In genomic region chr2:40063261-40063660, GRCm38 (mm10) we compare ENCODE assay signal across 28 mouse cellular contexts.
"Had no signal": no experiment of that assay in that cellular context is flagged by ENCODE, and none has a peak within 500 bp of the region (broad histone marks: within the 10 kb centered on the region; RNA-seq: fewer than 3 reads in every experiment).

No protein-coding gene starts in this region.

- H3K27me3 ChIP-seq: heart, embryonic 12.5 days; hindbrain, embryonic 12.5 days; kidney, embryonic 15.5 days; limb, embryonic 13.5 days; limb, embryonic 15.5 days; liver, embryonic 12.5 days had no signal

- H3K9ac ChIP-seq: heart, embryonic 12.5 days; hindbrain, embryonic 12.5 days; hindbrain, embryonic 14.5 days; kidney, embryonic 15.5 days; limb, embryonic 13.5 days; limb, embryonic 15.5 days; liver, embryonic 12.5 days; liver, embryonic 14.5 days had no signal

- H3K9me3 ChIP-seq: heart, embryonic 10.5 days; heart, embryonic 12.5 days; hindbrain, embryonic 10.5 days; hindbrain, embryonic 12.5 days; kidney, embryonic 15.5 days; limb, embryonic 13.5 days; limb, embryonic 15.5 days; liver, embryonic 12.5 days had no signal

- H3K4me1 ChIP-seq: heart, embryonic 10.5 days; heart, embryonic 12.5 days; hindbrain, embryonic 10.5 days; hindbrain, embryonic 12.5 days; kidney, embryonic 15.5 days; limb, embryonic 13.5 days; limb, embryonic 15.5 days; liver, embryonic 12.5 days had no signal

- H3K27ac ChIP-seq: gastrocnemius, adult 2 months; heart, embryonic 10.5 days; hindbrain, embryonic 10.5 days; hindbrain, embryonic 12.5 days; hindbrain, embryonic 14.5 days; kidney, embryonic 15.5 days; kidney, postnatal 0 days; limb, embryonic 13.5 days; limb, embryonic 15.5 days; liver, embryonic 12.5 days; liver, embryonic 14.5 days had no signal

- DNase-seq: gastrocnemius, adult 2 months; gastrocnemius, postnatal 10 days; gastrocnemius, postnatal 25 days; heart, adult 18-20 months; heart, postnatal 10 days; heart, postnatal 4 days; kidney, adult 11 months; kidney, adult 2 months; kidney, adult 9 months; kidney, postnatal 14 days; kidney, postnatal 36 days; layer of hippocampus, adult 9-11 months; layer of hippocampus, postnatal 36 days; left cerebral cortex, postnatal 4 days had no signal

- H3K4me2 ChIP-seq: heart, embryonic 12.5 days; hindbrain, embryonic 12.5 days; hindbrain, embryonic 14.5 days; kidney, embryonic 15.5 days; limb, embryonic 13.5 days; limb, embryonic 15.5 days; liver, embryonic 12.5 days had no signal

- ATAC-seq: hindbrain, embryonic 16.5 days; inflammation-experienced regulatory T-cells, adult 6 months; intestine, embryonic 16.5 days; liver, embryonic 12.5 days had no signal

- H3K36me3 ChIP-seq: heart, embryonic 10.5 days; heart, embryonic 12.5 days; hindbrain, embryonic 10.5 days; hindbrain, embryonic 12.5 days; kidney, embryonic 15.5 days; limb, embryonic 13.5 days; limb, embryonic 15.5 days; liver, embryonic 12.5 days had no signal

- H3K4me3 ChIP-seq: gastrocnemius, adult 2 months; heart, embryonic 10.5 days; heart, embryonic 12.5 days; hindbrain, embryonic 10.5 days; hindbrain, embryonic 12.5 days; kidney, embryonic 15.5 days; limb, embryonic 13.5 days; limb, embryonic 15.5 days; liver, embryonic 12.5 days had no signal
